Mouse (Mus musculus) lung, embryonic 14.5 days (tissue): Measurements from ENCODE around the gene Gm10234. TPM values are rescaled to one million over a fixed set of nuclear protein-coding genes. Genes with fewer than 3 reads are reported as not detected.

Source experiments
- ATAC-seq: fragments of 200-750 bp; cut with Nextera tagmentation; 2 replicates; pipeline ENCODE4 v1.8.0; 2017; ENCODE audit warnings: mild to moderate bottlenecking, moderate TSS enrichment, moderate library complexity; ENCODE audit not compliant: insufficient read depth
- DNase-seq: peaks from one replicate; pipeline ENCODE4 v3.0.0-alpha.2; 2015
- H3K27ac ChIP-seq: fragments of 300-500 bp; sonication (generic); 2 replicates; pipeline ENCODE4 v1.5.1; 2014; ENCODE audit warnings: low read depth, mild to moderate bottlenecking, moderate library complexity
- H3K27me3 ChIP-seq: fragments of 300-500 bp; sonication (generic); 2 replicates; pipeline ENCODE4 v1.6.1; 2014; ENCODE audit warnings: low read length, control low read depth; ENCODE audit not compliant: insufficient read depth
- H3K36me3 ChIP-seq: fragments of 300-500 bp; sonication (generic); 2 replicates; pipeline ENCODE4 v1.6.1; 2014; ENCODE audit warnings: control low read depth; ENCODE audit not compliant: insufficient read depth
- H3K4me1 ChIP-seq: fragments of 300-500 bp; sonication (generic); 2 replicates; pipeline ENCODE4 v1.6.1; 2014; ENCODE audit warnings: antibody characterized with exemption, control low read depth; ENCODE audit not compliant: insufficient read depth
- H3K4me2 ChIP-seq: fragments of 300-500 bp; sonication (generic); 2 replicates; pipeline ENCODE4 v1.6.1; 2014; ENCODE audit warnings: mild to moderate bottlenecking
- H3K4me3 ChIP-seq: fragments of 300-500 bp; sonication (generic); 2 replicates; pipeline ENCODE4 v1.5.1; 2014; ENCODE audit warnings: low read depth, low read length
- H3K9ac ChIP-seq: fragments of 300-500 bp; sonication (generic); 2 replicates; pipeline ENCODE4 v1.6.1; 2014
- H3K9me3 ChIP-seq: fragments of 300-500 bp; sonication (generic); 2 replicates; pipeline ENCODE4 v1.6.1; 2016; ENCODE audit warnings: low read depth, low read length, control low read depth
- CTCF ChIP-seq: IDR thresholded peaks from 2 replicates; pipeline ENCODE4 v1.5.1; 2016; ENCODE audit warnings: antibody characterized with exemption, low read depth
- whole genome bisulfite sequencing: fragments of 180-500 bp; shearing (Covaris S2); extraction: QIAGEN DNeasy Blood & Tissue Kit; methylation state at CpG from one replicate; pipeline ENCODE4 v1.1.7; 2014; 5-methylcytosine and 5-hydroxymethylcytosine counted together
- polyA plus RNA-seq: library from polyadenylated mRNA; unstranded; fragments of >200 nt; fragmentation: Nextera tagmentation; extraction: Ambion mirVana; gene quantifications from 2 replicates; pipeline ENCODE4 v1.2.1, GENCODE M21; 2014

Gene Gm10234
- polyA plus RNA-seq, 1 experiment from 2014 or later: not detected

DNA sequence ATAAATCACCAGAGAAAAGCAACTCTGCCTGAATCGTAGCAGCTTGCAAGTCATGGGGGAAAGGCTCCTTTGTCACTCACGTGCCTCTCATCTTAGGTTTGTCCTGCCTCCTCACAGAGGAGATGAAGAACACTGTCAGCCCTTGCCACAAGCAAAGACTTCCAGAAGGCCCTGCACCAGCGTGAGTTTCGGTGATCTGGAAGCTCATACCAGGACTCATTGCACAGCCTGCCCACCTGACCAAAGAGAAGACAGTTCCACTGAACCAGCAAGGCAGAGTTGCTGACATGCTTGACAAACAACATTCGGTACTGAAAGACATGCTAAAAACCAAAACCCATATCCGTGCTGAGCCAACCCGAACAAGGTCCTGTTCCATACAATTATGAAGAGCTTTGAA lies 31.1 kb downstream of the Gm10234 start:
- no peaks in the 10 kb centered on the region for H3K36me3 ChIP-seq
- DNase-seq (no peak), ATAC-seq (no peak)
- H3K4me2 ChIP-seq: no peak overlapping the region
- 85% methylated on average over 7 of the region's 7 CpGs for WGBS
- no peaks in the 10 kb centered on the region for H3K27me3 ChIP-seq
- H3K4me1 ChIP-seq: no peaks in the 10 kb centered on the region
- H3K9me3 ChIP-seq: no peaks in the 10 kb centered on the region
- no peak overlapping the region for H3K27ac ChIP-seq
- H3K4me3 ChIP-seq: no peak overlapping the region
- H3K9ac ChIP-seq: no peak overlapping the region
- no peak for TF ChIP-seq CTCF

DNA sequence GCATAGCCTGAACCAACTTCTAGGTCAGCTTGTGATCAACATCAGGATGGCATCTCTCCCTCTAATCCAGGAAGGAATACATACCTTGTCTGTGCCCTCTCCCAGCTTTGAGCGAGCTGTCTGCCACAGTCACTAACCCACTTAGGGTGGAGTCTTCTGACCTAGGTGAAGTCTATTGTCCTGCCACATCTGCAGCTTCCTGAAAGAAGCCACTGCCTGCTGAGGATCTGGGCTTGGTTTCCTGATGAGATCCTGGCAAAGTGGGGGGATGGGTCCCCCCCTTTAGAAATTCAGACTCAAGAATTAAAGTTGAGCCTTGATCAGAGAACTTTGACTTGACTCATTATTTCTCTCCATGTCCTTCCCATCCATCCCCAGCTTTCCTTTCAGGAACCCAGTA lies 32.0 kb downstream of the Gm10234 start:
- no peak overlapping the region for H3K4me3 ChIP-seq
- no peak for TF ChIP-seq CTCF
- H3K4me1 ChIP-seq: no peaks in the 10 kb centered on the region
- no peak overlapping the region for H3K27ac ChIP-seq
- WGBS: 73% methylated on average over 1 of the region's 1 CpGs
- no peak overlapping the region for H3K9ac ChIP-seq
- H3K4me2 ChIP-seq: no peak overlapping the region
- DNase-seq: no peak
- H3K9me3 ChIP-seq: no peaks in the 10 kb centered on the region
- H3K36me3 ChIP-seq: no peaks in the 10 kb centered on the region
- no peak for ATAC-seq
- no peaks in the 10 kb centered on the region for H3K27me3 ChIP-seq

DNA sequence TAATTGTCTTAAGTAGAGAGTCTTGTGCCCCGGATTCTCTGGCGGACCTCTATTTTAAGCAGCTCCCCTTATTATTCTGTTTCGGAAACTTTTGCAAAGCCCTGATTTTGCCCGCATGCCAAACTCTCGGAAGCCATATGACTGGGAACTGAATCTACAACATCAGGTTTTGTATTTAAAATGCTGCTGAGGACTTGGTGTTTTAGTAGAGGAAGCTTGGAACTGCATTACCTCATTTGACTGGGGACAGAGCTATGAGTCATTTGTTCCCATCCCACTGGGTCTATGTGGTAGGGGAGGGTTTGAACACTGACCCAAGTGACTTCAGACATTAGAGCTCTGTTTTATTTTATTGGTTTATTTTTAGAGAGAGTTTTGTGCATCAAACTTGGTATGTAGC lies 38.2 kb downstream of the Gm10234 start:
- Histone ChIP-seq H3K9ac (no peak overlapping the region), H3K4me3 (no peak overlapping the region), H3K36me3 (no peaks in the 10 kb centered on the region), H3K4me1 (no peaks in the 10 kb centered on the region), H3K27me3 (no peaks in the 10 kb centered on the region), H3K9me3 (no peaks in the 10 kb centered on the region), H3K4me2 (no peak overlapping the region), H3K27ac (no peak overlapping the region)
- ATAC-seq (no peak), DNase-seq (no peak)
- WGBS: 92% methylated on average over 5 of the region's 5 CpGs
- TF ChIP-seq CTCF: no peak

DNA sequence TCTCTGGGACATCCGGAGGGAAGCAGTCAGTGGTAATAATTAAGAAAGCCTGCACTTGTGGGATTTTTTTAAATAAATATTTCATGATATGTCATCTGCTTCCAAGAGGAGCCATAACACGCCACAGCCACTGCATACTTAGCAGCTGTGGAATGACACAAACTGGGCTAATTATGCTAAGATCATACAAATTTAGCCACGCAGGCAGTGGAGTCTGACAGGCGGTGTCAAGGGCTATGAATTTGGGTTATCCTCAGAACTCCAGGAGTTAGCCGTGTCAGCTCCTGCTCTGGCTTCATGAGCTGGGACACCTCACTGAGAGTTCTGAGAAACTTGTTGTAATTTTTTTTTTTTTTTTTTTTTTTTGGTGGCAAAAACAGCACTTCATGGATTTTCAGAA lies 40.8 kb downstream of the Gm10234 start:
- Histone ChIP-seq H3K9me3 (no peaks in the 10 kb centered on the region), H3K27ac (no peak overlapping the region), H3K4me2 (no peak overlapping the region), H3K27me3 (no peaks in the 10 kb centered on the region), H3K4me1 (no peaks in the 10 kb centered on the region), H3K36me3 (no peaks in the 10 kb centered on the region), H3K9ac (no peak overlapping the region), H3K4me3 (no peak overlapping the region)
- ATAC-seq: no peak
- no peak for TF ChIP-seq CTCF
- DNase-seq: no peak
- 69% methylated on average over 5 of the region's 5 CpGs for WGBS

DNA sequence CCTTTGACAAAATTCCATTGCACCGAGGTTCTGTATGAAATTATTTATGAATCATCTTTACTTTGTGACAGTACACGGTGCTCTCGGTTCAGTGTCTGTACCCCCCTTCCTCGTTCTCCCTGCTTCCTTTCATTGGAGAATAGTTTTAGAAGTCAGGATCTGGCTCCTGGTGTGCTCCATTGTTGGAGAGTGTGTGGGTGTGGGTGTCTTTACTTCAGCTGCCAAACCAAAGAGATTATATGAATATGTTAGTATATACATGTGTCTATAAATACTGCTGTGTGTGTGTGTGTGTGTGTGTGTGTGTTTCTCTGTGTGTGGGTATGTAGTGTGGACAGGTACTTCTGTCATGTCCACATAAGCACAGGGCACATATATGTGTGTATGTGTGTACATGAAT lies 49.9 kb downstream of the Gm10234 start:
- ATAC-seq: no peak
- no peaks in the 10 kb centered on the region for H3K27me3 ChIP-seq
- no peak overlapping the region for H3K4me3 ChIP-seq
- H3K36me3 ChIP-seq: no peaks in the 10 kb centered on the region
- H3K27ac ChIP-seq: no peak overlapping the region
- H3K4me2 ChIP-seq: no peak overlapping the region
- H3K9me3 ChIP-seq: no peaks in the 10 kb centered on the region
- no peak overlapping the region for H3K9ac ChIP-seq
- no peaks in the 10 kb centered on the region for H3K4me1 ChIP-seq
- TF ChIP-seq CTCF: no peak
- WGBS: 63% methylated on average over 4 of the region's 4 CpGs
- DNase-seq: no peak

Other genes with a start within 250 kb of the Gm10234 start
- 1.9 and 2.3 TPM in 2 replicates for gene Kbtbd8, start 204.9 kb upstream of the Gm10234 start, polyA plus RNA-seq